Mouse (Mus musculus): Measurements from ENCODE around the gene Myo16. TPM values are rescaled to one million over a fixed set of nuclear protein-coding genes. Genes with fewer than 3 reads are reported as not detected.

Gene Myo16
- polyA plus RNA-seq, 1 experiment, result not detected

- Histone ChIP-seq H3K9me3 (replicated peaks; ENCODE audit: control insufficient read depth, insufficient read depth, low read length, poor library complexity, severe bottlenecking) (no peaks in the 10 kb centered on the region), H3K36me3 (ENCODE audit: control insufficient read depth, insufficient read depth, low read length, poor library complexity, severe bottlenecking) (no peaks in the 10 kb centered on the region), H3K9ac (ENCODE audit: low read depth, poor library complexity, severe bottlenecking) (no peak overlapping the region), H3K27ac (ENCODE audit: insufficient read depth, low read length) (no peak overlapping the region), H3K27me3 (ENCODE audit: control insufficient read depth, insufficient read depth, low read length, poor library complexity, severe bottlenecking) (no peaks in the 10 kb centered on the region), H3K4me3 (ENCODE audit: low read depth, low read length) (no peak overlapping the region), H3K4me1 (ENCODE audit: control insufficient read depth, insufficient read depth, low read length) (no peaks in the 10 kb centered on the region)
- no peak for TF ChIP-seq EP300 (IDR thresholded peaks at IDR 0.05; ENCODE audit: insufficient read depth, low read depth, low read length)
- TF ChIP-seq CTCF (IDR thresholded peaks at IDR 0.05; ENCODE audit: low read depth, low read length), result no peak
- TF ChIP-seq POLR2A (IDR thresholded peaks at IDR 0.05; ENCODE audit: insufficient read depth, low read length), result no peak
Measured at GRCm38 (mm10) chr8:10387143-10387542, 233.4 kb downstream of the Myo16 start.

DNA sequence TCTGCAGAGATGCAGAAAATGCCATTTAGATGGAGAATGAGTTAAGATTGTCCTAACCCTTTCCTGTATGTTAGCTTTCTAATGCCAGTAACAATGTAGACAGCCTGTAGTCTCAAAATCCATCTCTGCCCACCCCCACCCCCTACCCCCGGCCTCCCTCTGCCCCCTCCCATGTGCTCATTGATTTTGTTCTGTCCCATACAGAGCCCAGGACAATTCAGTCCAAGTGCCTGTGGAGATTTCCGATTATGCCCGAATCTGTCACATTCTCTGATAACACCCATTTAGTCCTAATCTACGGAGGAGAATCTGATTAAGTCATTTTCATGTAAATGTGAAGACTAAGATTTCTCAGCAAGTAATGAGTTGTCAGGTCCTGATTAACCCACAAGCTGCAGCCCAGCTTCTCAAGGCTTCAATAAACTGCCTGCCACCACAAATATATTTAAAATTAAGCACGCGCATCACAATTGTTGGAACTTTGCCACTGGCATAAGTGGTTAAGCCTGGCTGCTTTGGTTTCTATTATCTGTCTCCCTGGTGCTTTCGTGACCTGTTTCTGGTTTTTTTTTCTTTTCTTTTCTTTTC is 237.5 kb downstream of the Myo16 start:
- no peak overlapping the region for H3K27ac ChIP-seq (ENCODE audit: insufficient read depth, low read length)
- TF ChIP-seq POLR2A (IDR thresholded peaks at IDR 0.05; ENCODE audit: insufficient read depth, low read length) (no peak), CTCF (IDR thresholded peaks at IDR 0.05; ENCODE audit: low read depth, low read length) (no peak), EP300 (IDR thresholded peaks at IDR 0.05; ENCODE audit: insufficient read depth, low read depth, low read length) (no peak)

GRCm38 (mm10) chr8:10391913-10392312 is 238.2 kb downstream of the Myo16 start:
- TF ChIP-seq EP300 (IDR thresholded peaks at IDR 0.05; ENCODE audit: insufficient read depth, low read depth, low read length) (no peak), POLR2A (IDR thresholded peaks at IDR 0.05; ENCODE audit: insufficient read depth, low read length) (no peak), CTCF (IDR thresholded peaks at IDR 0.05; ENCODE audit: low read depth, low read length) (no peak)
- no peaks in the 10 kb centered on the region for H3K4me1 ChIP-seq (ENCODE audit: control insufficient read depth, insufficient read depth, low read length)
- no peak overlapping the region for H3K9ac ChIP-seq (ENCODE audit: low read depth, poor library complexity, severe bottlenecking)
- H3K4me3 ChIP-seq (ENCODE audit: low read depth, low read length), result no peak overlapping the region
- H3K27me3 ChIP-seq (ENCODE audit: control insufficient read depth, insufficient read depth, low read length, poor library complexity, severe bottlenecking), result no peaks in the 10 kb centered on the region; the same call in 1 of the 2 replicates
- no peak overlapping the region for H3K27ac ChIP-seq (ENCODE audit: insufficient read depth, low read length)
- H3K36me3 ChIP-seq (ENCODE audit: control insufficient read depth, insufficient read depth, low read length, poor library complexity, severe bottlenecking), result no peaks in the 10 kb centered on the region
- H3K9me3 ChIP-seq (replicated peaks; ENCODE audit: control insufficient read depth, insufficient read depth, low read length, poor library complexity, severe bottlenecking), result no peaks in the 10 kb centered on the region

More for the DNA sequence above, 237.5 kb downstream of the Myo16 start:
- Histone ChIP-seq H3K4me1 (ENCODE audit: control insufficient read depth, insufficient read depth, low read length) (no peaks in the 10 kb centered on the region), H3K36me3 (ENCODE audit: control insufficient read depth, insufficient read depth, low read length, poor library complexity, severe bottlenecking) (no peaks in the 10 kb centered on the region), H3K4me3 (ENCODE audit: low read depth, low read length) (no peak overlapping the region), H3K27me3 (ENCODE audit: control insufficient read depth, insufficient read depth, low read length, poor library complexity, severe bottlenecking) (no peaks in the 10 kb centered on the region; the same call in 1 of the 2 replicates), H3K9ac (ENCODE audit: low read depth, poor library complexity, severe bottlenecking) (no peak overlapping the region), H3K9me3 (replicated peaks; ENCODE audit: control insufficient read depth, insufficient read depth, low read length, poor library complexity, severe bottlenecking) (no peaks in the 10 kb centered on the region)

DNA sequence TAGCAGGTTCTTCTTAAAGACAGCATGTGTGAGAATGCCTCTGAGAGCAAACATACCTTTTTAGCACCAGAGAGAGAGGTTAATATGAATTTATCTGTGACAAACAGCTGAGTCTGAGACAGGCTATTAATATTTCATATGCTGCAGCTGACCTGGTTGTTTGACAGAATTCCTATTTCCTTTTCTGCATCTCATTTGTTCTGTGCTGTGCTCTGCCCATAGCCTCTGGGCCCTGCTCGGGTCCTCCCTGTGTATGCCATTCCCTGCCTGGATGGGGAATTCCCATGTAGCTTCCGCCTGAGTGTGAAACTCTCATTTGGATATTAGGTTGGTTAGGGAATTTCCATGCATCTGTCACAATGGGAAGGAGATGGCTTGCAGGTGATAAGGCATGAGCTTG is 240.8 kb downstream of the Myo16 start:
- Histone ChIP-seq H3K9ac (ENCODE audit: low read depth, poor library complexity, severe bottlenecking) (no peak overlapping the region), H3K27ac (ENCODE audit: insufficient read depth, low read length) (no peak overlapping the region), H3K36me3 (ENCODE audit: control insufficient read depth, insufficient read depth, low read length, poor library complexity, severe bottlenecking) (no peaks in the 10 kb centered on the region), H3K9me3 (replicated peaks; ENCODE audit: control insufficient read depth, insufficient read depth, low read length, poor library complexity, severe bottlenecking) (no peaks in the 10 kb centered on the region), H3K4me1 (ENCODE audit: control insufficient read depth, insufficient read depth, low read length) (no peaks in the 10 kb centered on the region), H3K27me3 (ENCODE audit: control insufficient read depth, insufficient read depth, low read length, poor library complexity, severe bottlenecking) (no peaks in the 10 kb centered on the region; the same call in 1 of the 2 replicates), H3K4me3 (ENCODE audit: low read depth, low read length) (no peak overlapping the region)
- TF ChIP-seq CTCF (IDR thresholded peaks at IDR 0.05; ENCODE audit: low read depth, low read length) (no peak), EP300 (IDR thresholded peaks at IDR 0.05; ENCODE audit: insufficient read depth, low read depth, low read length) (no peak), POLR2A (IDR thresholded peaks at IDR 0.05; ENCODE audit: insufficient read depth, low read length) (no peak)

GRCm38 (mm10) chr8:10395146-10395545 is 241.4 kb downstream of the Myo16 start:
- Histone ChIP-seq H3K36me3 (ENCODE audit: control insufficient read depth, insufficient read depth, low read length, poor library complexity, severe bottlenecking) (no peaks in the 10 kb centered on the region), H3K27me3 (ENCODE audit: control insufficient read depth, insufficient read depth, low read length, poor library complexity, severe bottlenecking) (no peaks in the 10 kb centered on the region; the same call in 1 of the 2 replicates), H3K9ac (ENCODE audit: low read depth, poor library complexity, severe bottlenecking) (no peak overlapping the region), H3K4me3 (ENCODE audit: low read depth, low read length) (no peak overlapping the region), H3K27ac (ENCODE audit: insufficient read depth, low read length) (no peak overlapping the region), H3K9me3 (replicated peaks; ENCODE audit: control insufficient read depth, insufficient read depth, low read length, poor library complexity, severe bottlenecking) (no peaks in the 10 kb centered on the region), H3K4me1 (ENCODE audit: control insufficient read depth, insufficient read depth, low read length) (no peaks in the 10 kb centered on the region)
- TF ChIP-seq CTCF (IDR thresholded peaks at IDR 0.05; ENCODE audit: low read depth, low read length) (no peak), EP300 (IDR thresholded peaks at IDR 0.05; ENCODE audit: insufficient read depth, low read depth, low read length) (no peak), POLR2A (IDR thresholded peaks at IDR 0.05; ENCODE audit: insufficient read depth, low read length) (no peak)

DNA sequence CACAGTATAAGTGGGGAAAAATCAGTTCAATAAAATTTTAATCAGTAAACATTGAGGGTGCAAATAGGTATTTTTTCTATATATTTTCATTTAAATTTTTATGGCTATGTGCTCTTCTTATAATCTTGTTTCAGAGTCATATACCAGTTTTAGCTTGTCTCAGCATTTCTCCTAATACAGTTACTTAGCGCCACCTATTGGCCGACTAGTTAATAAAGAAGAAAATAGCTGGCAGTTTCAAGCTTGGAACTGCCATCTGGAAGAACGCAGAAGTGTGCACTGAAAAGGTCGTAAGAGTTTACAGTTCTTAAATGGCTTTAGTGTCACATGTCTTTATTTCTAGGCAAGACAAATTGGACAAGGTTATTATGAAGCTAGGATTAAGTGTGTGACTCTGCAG is 248.9 kb downstream of the Myo16 start:
- TF ChIP-seq POLR2A (IDR thresholded peaks at IDR 0.05; ENCODE audit: insufficient read depth, low read length) (no peak), EP300 (IDR thresholded peaks at IDR 0.05; ENCODE audit: insufficient read depth, low read depth, low read length) (no peak), CTCF (IDR thresholded peaks at IDR 0.05; ENCODE audit: low read depth, low read length) (no peak)
- Histone ChIP-seq H3K27ac (ENCODE audit: insufficient read depth, low read length) (no peak overlapping the region), H3K9ac (ENCODE audit: low read depth, poor library complexity, severe bottlenecking) (no peak overlapping the region), H3K27me3 (ENCODE audit: control insufficient read depth, insufficient read depth, low read length, poor library complexity, severe bottlenecking) (no peaks in the 10 kb centered on the region), H3K9me3 (replicated peaks; ENCODE audit: control insufficient read depth, insufficient read depth, low read length, poor library complexity, severe bottlenecking) (no peaks in the 10 kb centered on the region), H3K36me3 (ENCODE audit: control insufficient read depth, insufficient read depth, low read length, poor library complexity, severe bottlenecking) (no peaks in the 10 kb centered on the region), H3K4me1 (ENCODE audit: control insufficient read depth, insufficient read depth, low read length) (no peaks in the 10 kb centered on the region), H3K4me3 (ENCODE audit: low read depth, low read length) (no peak overlapping the region)

All from ES-Bruce4 (cell line).